Mouse (Mus musculus): ENCODE results near the gene Stk36.

Stk36 gene

GRCm38 (mm10) chr1:74601267-74601962, at the start of gene Stk36, which contains the start of gene Rnf25:
Stk36 (plus strand) TSS chr1:74601445.
Rnf25 (minus strand) TSS chr1:74601397.
- DNase-seq (ENCODE audit: low read depth, low spot score), result peak; percentile 94

GRCm38 (mm10) chr1:74559061-74559460, 42.2 kb upstream of the Stk36 start:
- no peak for DNase-seq (ENCODE audit: low read depth, low spot score)

GRCm38 (mm10) chr1:74565834-74566233, 35.4 kb upstream of the Stk36 start:
- no peak for DNase-seq (ENCODE audit: low read depth, low spot score)

GRCm38 (mm10) chr1:74569739-74570719, 31.2 kb upstream of the Stk36 start:
- DNase-seq (ENCODE audit: low read depth, low spot score), result no peak

GRCm38 (mm10) chr1:74582621-74583020, 18.6 kb upstream of the Stk36 start:
- peak; percentile 83 for DNase-seq (ENCODE audit: low read depth, low spot score)

- DNase-seq (ENCODE audit: low read depth, low spot score), result no peak
Measured at GRCm38 (mm10) chr1:74584616-74585398, 16.4 kb upstream of the Stk36 start.

GRCm38 (mm10) chr1:74587233-74587772, 13.9 kb upstream of the Stk36 start:
- no peak for DNase-seq (ENCODE audit: low read depth, low spot score)

GRCm38 (mm10) chr1:74587773-74588445, 13.3 kb upstream of the Stk36 start, which contains the start of the genes Zfp142 and Bcs1l:
Zfp142 (minus strand) TSS chr1:74588246.
Bcs1l (plus strand) TSS chr1:74588289.
- DNase-seq (ENCODE audit: low read depth, low spot score), result peak; percentile 100

GRCm38 (mm10) chr1:74594434-74594833, 6.8 kb upstream of the Stk36 start:
- no peak for DNase-seq (ENCODE audit: low read depth, low spot score)

GRCm38 (mm10) chr1:74600501-74601266, 561 bp upstream of the Stk36 start:
- peak; percentile 18 for DNase-seq (ENCODE audit: low read depth, low spot score)

- no peak for DNase-seq (ENCODE audit: low read depth, low spot score)
Measured at GRCm38 (mm10) chr1:74624183-74624582, 22.9 kb downstream of the Stk36 start.

GRCm38 (mm10) chr1:74626076-74626475, 24.8 kb downstream of the Stk36 start:
- no peak for DNase-seq (ENCODE audit: low read depth, low spot score)

GRCm38 (mm10) chr1:74628001-74628400, 26.8 kb downstream of the Stk36 start:
- DNase-seq (ENCODE audit: low read depth, low spot score), result no peak

GRCm38 (mm10) chr1:74632734-74633133, 31.5 kb downstream of the Stk36 start:
- DNase-seq (ENCODE audit: low read depth, low spot score), result no peak

GRCm38 (mm10) chr1:74643524-74643923, 42.3 kb downstream of the Stk36 start:
- no peak for DNase-seq (ENCODE audit: low read depth, low spot score)

- no peak for DNase-seq (ENCODE audit: low read depth, low spot score)
Measured at GRCm38 (mm10) chr1:74643926-74644325, 42.7 kb downstream of the Stk36 start.

- DNase-seq (ENCODE audit: low read depth, low spot score), result peak; percentile 95
Measured at GRCm38 (mm10) chr1:74661448-74662195, 60.4 kb downstream of the Stk36 start, which contains the start of gene Ttll4. Ttll4 (plus strand) TSS chr1:74661745.

- DNase-seq (ENCODE audit: low read depth, low spot score), result peak; percentile 16
Measured at GRCm38 (mm10) chr1:74662253-74662865, 61.1 kb downstream of the Stk36 start.

- no peak for DNase-seq (ENCODE audit: low read depth, low spot score)
Measured at GRCm38 (mm10) chr1:74665153-74665552, 63.9 kb downstream of the Stk36 start.
